Mouse (Mus musculus) embryonic facial prominence, embryonic 11.5 days (tissue): ENCODE measurements around the gene Coasy. TPM values are rescaled to one million over a fixed set of nuclear protein-coding genes. Genes with fewer than 3 reads are reported as not detected.
A peak's percentile ranks its signal among the peaks of the same experiment; 100 is the strongest.
"Not testable (repeated sequence)": the region's sequence is repeated elsewhere in the genome, so short reads cannot be mapped to it uniquely, and the experiment has no call there.

Source experiments
- ATAC-seq: fragments of 200-750 bp; cut with Nextera tagmentation; replicated peaks from 2 replicates; pipeline ENCODE4 v1.8.0; 2017; ENCODE audit warnings: low read depth; ENCODE audit not compliant: insufficient number of reproducible peaks, low FRiP score, low TSS enrichment
- DNase-seq: peaks from one replicate; pipeline ENCODE4 v3.0.0-alpha.2; 2015; ENCODE audit warnings: low spot score
- H3K27ac ChIP-seq: fragments of 300-500 bp; sonication (generic); replicated peaks from 2 replicates; pipeline ENCODE4 v1.5.1; 2014; ENCODE audit warnings: mild to moderate bottlenecking, low read depth, low read length, control low read depth
- H3K27me3 ChIP-seq: fragments of 300-500 bp; sonication (generic); 2 replicates; pipeline ENCODE4 v1.6.1; 2014; ENCODE audit warnings: mild to moderate bottlenecking, low read length, moderate library complexity, mixed read lengths; ENCODE audit not compliant: control insufficient read depth, insufficient read depth
- H3K36me3 ChIP-seq: fragments of 300-500 bp; sonication (generic); replicated peaks from 2 replicates; pipeline ENCODE4 v1.6.1; 2014; ENCODE audit warnings: low read depth, mild to moderate bottlenecking, low read length, moderate library complexity, mixed read lengths; ENCODE audit not compliant: control insufficient read depth, insufficient read depth
- H3K4me1 ChIP-seq: fragments of 300-500 bp; sonication (generic); 2 replicates; pipeline ENCODE4 v1.6.1; 2014; ENCODE audit warnings: low read length, mixed read lengths; ENCODE audit not compliant: control insufficient read depth, insufficient read depth
- H3K4me2 ChIP-seq: fragments of 300-500 bp; sonication (generic); 2 replicates; pipeline ENCODE4 v1.6.1; 2014; ENCODE audit warnings: low read depth, mild to moderate bottlenecking, control low read depth, low read length, moderate library complexity
- H3K4me3 ChIP-seq: fragments of 300-500 bp; sonication (generic); 2 replicates; pipeline ENCODE4 v1.5.1; 2014; ENCODE audit warnings: low read depth, low read length, control low read depth
- H3K9ac ChIP-seq: fragments of 300-500 bp; sonication (generic); replicated peaks from 2 replicates; pipeline ENCODE4 v1.6.1; 2014; ENCODE audit warnings: mild to moderate bottlenecking, control low read depth, low read length
- H3K9me3 ChIP-seq: fragments of 300-500 bp; sonication (generic); replicated peaks from 2 replicates; pipeline ENCODE4 v1.6.1; 2016; ENCODE audit warnings: mild to moderate bottlenecking, low read length, inconsistent platforms, mixed read lengths; ENCODE audit not compliant: control insufficient read depth
- WGBS: fragments of 180-500 bp; shearing (Covaris S2); extraction: QIAGEN DNeasy Blood & Tissue Kit; methylation state at CpG from one replicate; pipeline ENCODE4 v1.1.7; 2014; 5-methylcytosine and 5-hydroxymethylcytosine counted together
- polyA plus RNA-seq: library from polyadenylated mRNA; unstranded; fragments of >200 nt; fragmentation: Nextera tagmentation; extraction: Ambion mirVana; gene quantifications from 2 replicates; pipeline ENCODE4 v1.2.1, GENCODE M21; 2014

Gene Coasy
- polyA plus RNA-seq, 1 experiment from 2014 or later, result 44.9 TPM

- Histone ChIP-seq H3K4me1 (peaks cover 10% of the 10 kb centered on the region), H3K4me2 (peak within 1 kb of the TSS; percentile 92), H3K27ac (peak within 1 kb of the TSS; percentile 87), H3K4me3 (peak within 1 kb of the TSS; percentile 73), H3K9ac (peak within 1 kb of the TSS; percentile 86), H3K27me3 (no peaks in the 10 kb centered on the region), H3K36me3 (no peaks in the 10 kb centered on the region; the same call in 1 of the 2 replicates), H3K9me3 (no peaks in the 10 kb centered on the region)
- peak; percentile 88 for ATAC-seq
- DNase-seq, result peak; percentile 100
- WGBS, result under 1% methylated on average over 61 of the region's 61 CpGs
Measured at GRCm38 (mm10) chr11:101119761-101120544, 37.6 kb downstream of the Coasy start, which contains the start of the genes Retreg3 and Tubg1. Retreg3 (minus strand) TSS chr11:101119893. Tubg1 (plus strand) TSS chr11:101119938.

- Histone ChIP-seq H3K4me3 (peak overlapping the region; percentile 73), H3K27ac (peak overlapping the region; percentile 87), H3K9ac (peak overlapping the region; percentile 86), H3K4me1 (peaks cover 10% of the 10 kb centered on the region), H3K27me3 (no peaks in the 10 kb centered on the region), H3K9me3 (no peaks in the 10 kb centered on the region), H3K4me2 (peak overlapping the region; percentile 92), H3K36me3 (no peaks in the 10 kb centered on the region; the same call in 1 of the 2 replicates)
- ATAC-seq (no peak), DNase-seq (no peak)
- 25% methylated on average over 19 of the region's 19 CpGs for WGBS
Measured at GRCm38 (mm10) chr11:101120545-101121188, 38.3 kb downstream of the Coasy start.

DNA sequence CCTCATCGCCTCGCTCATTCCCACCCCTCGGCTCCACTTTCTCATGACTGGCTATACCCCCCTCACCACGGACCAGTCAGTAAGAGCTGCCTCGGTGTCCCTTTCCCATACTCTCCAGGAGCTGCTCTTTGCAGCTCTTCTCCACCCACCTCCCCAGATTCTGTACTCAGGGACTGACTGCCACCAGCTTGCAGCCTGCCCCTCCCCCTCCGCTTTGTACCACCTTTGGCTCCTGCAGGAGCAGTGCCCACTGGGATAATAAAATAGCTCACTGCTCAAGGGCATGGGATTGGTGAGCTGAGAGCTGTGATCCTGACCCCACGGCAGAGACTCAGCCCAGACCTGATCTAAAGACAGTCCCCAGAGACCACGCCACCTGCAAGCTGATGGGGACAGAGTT, 42.1 kb downstream of the Coasy start:
- not testable (repeated sequence) for H3K4me2 ChIP-seq, DNase-seq, H3K36me3 ChIP-seq, H3K9me3 ChIP-seq, ATAC-seq, H3K4me1 ChIP-seq, H3K9ac ChIP-seq, H3K27ac ChIP-seq, H3K4me3 ChIP-seq, H3K27me3 ChIP-seq
- 95% methylated on average over 8 of the region's 8 CpGs for WGBS

GRCm38 (mm10) chr11:101125008-101125407, 42.6 kb downstream of the Coasy start:
- H3K27me3 ChIP-seq, H3K4me1 ChIP-seq, H3K36me3 ChIP-seq, H3K9ac ChIP-seq, H3K4me2 ChIP-seq, H3K9me3 ChIP-seq, H3K4me3 ChIP-seq, DNase-seq, H3K27ac ChIP-seq, ATAC-seq: not testable (repeated sequence)
- 96% methylated on average over 7 of the region's 9 CpGs for WGBS

- Histone ChIP-seq H3K4me2 (no peak overlapping the region), H3K9me3 (no peaks in the 10 kb centered on the region), H3K36me3 (peaks cover 9% of the 10 kb centered on the region), H3K27me3 (no peaks in the 10 kb centered on the region), H3K4me3 (no peak overlapping the region), H3K27ac (no peak overlapping the region), H3K4me1 (no peaks in the 10 kb centered on the region), H3K9ac (no peak overlapping the region)
- no peak for ATAC-seq
- WGBS, result 89% methylated on average over 1 of the region's 1 CpGs
- no peak for DNase-seq
Measured at GRCm38 (mm10) chr11:101127075-101127474, 44.7 kb downstream of the Coasy start.

DNA sequence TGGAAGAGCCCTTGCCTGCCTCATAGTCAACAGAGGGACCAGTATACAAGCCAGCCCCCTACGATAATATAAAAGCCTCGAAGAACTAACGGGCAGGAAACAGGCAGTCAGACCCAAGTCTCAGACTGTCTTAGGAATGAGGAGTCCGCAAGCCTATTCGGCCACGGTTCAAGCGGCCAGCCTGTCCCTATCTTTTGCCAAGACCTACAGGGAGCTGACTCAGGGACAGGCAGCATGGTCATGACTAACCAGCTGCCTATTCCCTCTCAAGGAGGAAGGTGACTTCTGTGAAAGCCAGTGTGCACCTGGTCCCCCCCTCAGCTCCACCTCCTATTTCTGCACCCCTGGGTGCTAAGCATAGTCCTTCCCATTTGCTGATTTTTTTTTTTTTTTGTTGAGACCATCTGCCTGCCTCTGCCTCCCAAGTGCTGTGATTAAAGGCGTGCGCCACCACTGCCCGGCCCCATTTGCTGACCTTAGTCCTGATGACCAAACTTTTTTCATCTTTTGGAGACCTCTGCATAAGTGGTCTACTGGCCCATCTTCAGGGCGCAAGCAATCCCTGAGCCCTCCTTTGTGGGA, 46.7 kb downstream of the Coasy start:
- Histone ChIP-seq H3K4me1 (no peaks in the 10 kb centered on the region), H3K27ac (no peak overlapping the region), H3K9ac (no peak overlapping the region), H3K4me2 (no peak overlapping the region), H3K36me3 (peaks cover 9% of the 10 kb centered on the region), H3K27me3 (no peaks in the 10 kb centered on the region), H3K9me3 (no peaks in the 10 kb centered on the region), H3K4me3 (no peak overlapping the region)
- 83% methylated on average over 11 of the region's 11 CpGs for WGBS
- ATAC-seq (no peak), DNase-seq (no peak)

- no peak for ATAC-seq
- Histone ChIP-seq H3K27ac (no peak overlapping the region), H3K9ac (no peak overlapping the region), H3K27me3 (no peaks in the 10 kb centered on the region), H3K9me3 (no peaks in the 10 kb centered on the region), H3K36me3 (peaks cover 9% of the 10 kb centered on the region), H3K4me2 (no peak overlapping the region), H3K4me1 (no peaks in the 10 kb centered on the region), H3K4me3 (no peak overlapping the region)
- WGBS, result 54% methylated on average over 18 of the region's 18 CpGs
- no peak for DNase-seq
Measured at GRCm38 (mm10) chr11:101130056-101130756, 47.8 kb downstream of the Coasy start.
